Mouse (Mus musculus): ENCODE measurements around the gene Ninl.

DNA sequence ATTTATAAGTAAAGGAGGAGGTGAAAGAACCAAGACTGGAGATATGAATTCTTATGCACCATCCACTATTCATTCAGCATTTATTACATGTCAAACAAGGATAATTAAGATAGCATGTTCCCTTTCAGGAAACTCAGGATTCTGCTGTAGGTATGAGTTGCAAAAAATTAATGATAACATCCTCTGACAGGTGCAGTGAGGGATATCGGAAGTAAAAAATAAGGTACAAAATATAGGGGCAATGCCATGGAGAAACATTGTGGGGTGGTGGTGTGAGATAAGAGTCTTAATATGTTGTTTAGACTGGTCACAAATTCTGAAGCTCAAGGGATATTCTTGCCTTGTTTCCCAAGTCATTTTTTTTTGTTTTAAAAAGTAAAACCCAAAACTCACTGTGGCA is 1.9 kb downstream of the Ninl start:
- no peak for TF ChIP-seq CTCF (IDR thresholded peaks at IDR 0.05; ENCODE audit: control insufficient read depth, insufficient read depth, insufficient read length)
- no peak for TF ChIP-seq MYOD1 (IDR thresholded peaks at IDR 0.05; ENCODE audit: control insufficient read depth, insufficient read length, low read depth)
- no peak for TF ChIP-seq CEBPB (IDR thresholded peaks at IDR 0.05; ENCODE audit: low read depth)
- no peak for TF ChIP-seq MYOG (IDR thresholded peaks at IDR 0.05; ENCODE audit: control insufficient read depth, extremely low read depth, insufficient read length)
- no peak for TF ChIP-seq USF1 (IDR thresholded peaks at IDR 0.05; ENCODE audit: low read depth)
- TF ChIP-seq MAX (IDR thresholded peaks at IDR 0.05), result no peak
